Mouse (Mus musculus) cortical plate, adult 2 months (tissue): ENCODE results near the gene Sun1.

Source experiments
- CTCF ChIP-seq: fragments of 200-500 bp; IDR thresholded peaks from 2 replicates; pipeline ENCODE4 v1.5.1; 2011; ENCODE audit warnings: mild to moderate bottlenecking, control low read depth, low read length; ENCODE audit not compliant: insufficient read depth; ENCODE audit errors: extremely low read depth
- POLR2A ChIP-seq: fragments of 200-500 bp; IDR thresholded peaks from 2 replicates; pipeline ENCODE4 v1.6.1; 2011; ENCODE audit warnings: mild to moderate bottlenecking, low read length, control low read depth; ENCODE audit not compliant: insufficient read depth; ENCODE audit errors: extremely low read depth

DNA sequence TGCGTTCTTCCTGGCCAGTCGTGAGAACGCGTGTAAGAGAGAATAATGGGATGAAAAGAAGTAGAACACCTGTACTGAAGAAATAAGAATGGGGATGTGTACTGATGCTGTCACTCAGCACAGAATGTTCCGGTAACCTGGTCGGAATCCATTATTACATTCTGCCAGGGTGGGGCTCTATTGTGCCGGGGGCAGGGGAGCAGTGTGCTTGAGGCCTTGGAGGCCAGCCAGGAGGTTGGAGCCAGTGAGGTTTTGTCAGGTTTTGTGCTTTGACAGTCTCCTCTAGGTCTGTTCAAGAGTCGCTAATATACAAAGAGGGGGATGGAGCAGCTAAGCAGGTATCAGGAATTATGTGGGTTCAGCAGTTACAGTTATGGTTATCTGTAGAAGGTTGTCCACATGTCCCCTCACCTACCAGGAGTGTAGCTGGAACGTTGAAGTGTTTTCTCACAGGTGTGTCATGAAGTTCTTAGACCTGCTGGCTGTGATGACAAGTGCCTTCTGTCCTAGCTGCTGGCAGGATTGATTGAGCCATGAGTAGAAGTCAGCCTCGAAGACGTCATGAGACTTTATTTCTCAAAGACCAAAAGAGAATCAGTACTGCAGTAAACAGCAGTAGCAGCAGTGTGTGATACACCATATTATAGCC is 11.4 kb downstream of the Sun1 start:
- TF ChIP-seq POLR2A (no peak), CTCF (no peak)
